Mouse (Mus musculus): ENCODE measurements around the gene Pdx1. TPM values are rescaled to one million over a fixed set of nuclear protein-coding genes. Genes with fewer than 3 reads are reported as not detected.
A peak's percentile ranks its signal among the peaks of the same experiment; 100 is the strongest.

The Pdx1 gene
- total RNA-seq, 2 experiments from 2014 or later, result not detected

GRCm38 (mm10) chr5:147270673-147271655 is 1.2 kb downstream of the Pdx1 start:
- no peak overlapping the region for H3K27ac ChIP-seq
- DNase-seq, result no peak
- TF ChIP-seq CTCF (IDR thresholded peaks at IDR 0.05), result no peak
- H3K4me3 ChIP-seq, result no peak overlapping the region
- intact Hi-C loops (cut with DNase I), result no loop called here

GRCm38 (mm10) chr5:147272046-147272807 is 2.5 kb downstream of the Pdx1 start:
- Histone ChIP-seq H3K27ac (no peak overlapping the region), H3K4me3 (no peak overlapping the region)
- DNase-seq, result no peak
- intact Hi-C loops (cut with DNase I), result no loop called here
- TF ChIP-seq CTCF (IDR thresholded peaks at IDR 0.05), result no peak

GRCm38 (mm10) chr5:147272808-147273345 is 3.1 kb downstream of the Pdx1 start:
- intact Hi-C loops (cut with DNase I), result no loop called here
- H3K4me3 ChIP-seq, result no peak overlapping the region
- H3K27ac ChIP-seq, result no peak overlapping the region
- no peak for TF ChIP-seq CTCF (IDR thresholded peaks at IDR 0.05)
- no peak for DNase-seq

- Histone ChIP-seq H3K4me3 (no peak overlapping the region), H3K27ac (no peak overlapping the region)
- no peak for DNase-seq
- intact Hi-C loops (cut with DNase I), result no loop called here
- no peak for TF ChIP-seq CTCF (IDR thresholded peaks at IDR 0.05)
These were observed 4.7 kb downstream of the Pdx1 start for GRCm38 (mm10) chr5:147274174-147275141.

- no peak overlapping the region for H3K4me3 ChIP-seq
- intact Hi-C loops (cut with DNase I), result no loop called here
- TF ChIP-seq CTCF (IDR thresholded peaks at IDR 0.05), result no peak
- DNase-seq, result no peak
- H3K27ac ChIP-seq, result no peak overlapping the region
These were observed 6.0 kb downstream of the Pdx1 start for GRCm38 (mm10) chr5:147275761-147276160.

GRCm38 (mm10) chr5:147276701-147277546 is 7.2 kb downstream of the Pdx1 start:
- no peak overlapping the region for H3K4me3 ChIP-seq
- intact Hi-C loops (cut with DNase I), result no loop called here
- no peak for TF ChIP-seq CTCF (IDR thresholded peaks at IDR 0.05)
- no peak overlapping the region for H3K27ac ChIP-seq
- DNase-seq, result no peak

- DNase-seq, result no peak
- intact Hi-C loops (cut with DNase I), result no loop called here
- H3K4me3 ChIP-seq, result no peak overlapping the region
- TF ChIP-seq CTCF (IDR thresholded peaks at IDR 0.05), result no peak
- no peak overlapping the region for H3K27ac ChIP-seq
These were observed 7.8 kb downstream of the Pdx1 start for GRCm38 (mm10) chr5:147277547-147277925.

GRCm38 (mm10) chr5:147284365-147284764 is 14.6 kb downstream of the Pdx1 start:
- TF ChIP-seq CTCF (IDR thresholded peaks at IDR 0.05), result peak; percentile 11; the same call in 1 of the 2 replicates
- H3K27ac ChIP-seq, result no peak overlapping the region
- no peak for DNase-seq
- no peak overlapping the region for H3K4me3 ChIP-seq
- intact Hi-C loops (cut with DNase I), result no loop called here

- Histone ChIP-seq H3K27ac (no peak overlapping the region), H3K4me3 (no peak overlapping the region)
- DNase-seq, result no peak
- TF ChIP-seq CTCF (IDR thresholded peaks at IDR 0.05), result no peak
- intact Hi-C loops (cut with DNase I), result no loop called here
These were observed 22.2 kb downstream of the Pdx1 start for GRCm38 (mm10) chr5:147291764-147292505.

- TF ChIP-seq CTCF (IDR thresholded peaks at IDR 0.05), result no peak
- no peak overlapping the region for H3K4me3 ChIP-seq
- intact Hi-C loops (cut with DNase I), result no loop called here
- no peak overlapping the region for H3K27ac ChIP-seq
- no peak for DNase-seq
These were observed 22.9 kb downstream of the Pdx1 start for GRCm38 (mm10) chr5:147292506-147293120.
